Mouse (Mus musculus) T-helper 2 cell (primary cell): ENCODE measurements around the gene Zfp661.

Experiments used
- in situ Hi-C: fragments of 300-600 bp; cut with MboI, MseI; formaldehyde crosslinking; loops from one replicate; pipeline ENCODE4 v1.15.1; 2025; ENCODE audit warnings: high pct_unique_total_duplicates

Zfp661 gene

DNA sequence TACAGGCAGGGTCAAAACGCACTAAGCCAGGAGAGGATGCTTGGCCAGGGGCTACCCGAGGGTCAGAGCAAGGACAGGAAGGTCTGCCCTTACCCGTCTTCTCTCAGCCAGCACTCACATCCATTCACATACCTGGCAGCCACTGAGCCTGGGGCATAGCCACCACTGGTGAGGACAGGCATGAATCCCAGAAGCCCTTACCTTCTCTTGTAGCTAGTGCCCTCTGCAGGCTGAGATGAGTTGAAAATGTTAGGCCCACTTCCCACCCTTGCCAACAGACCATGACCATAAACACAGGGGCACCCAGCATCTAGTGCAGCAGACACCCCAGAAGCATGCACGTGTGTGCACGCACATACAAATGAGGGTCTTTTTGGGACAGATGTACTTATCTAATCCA, 35.8 kb downstream of the Zfp661 start:
- in situ Hi-C loops: no loop called here

DNA sequence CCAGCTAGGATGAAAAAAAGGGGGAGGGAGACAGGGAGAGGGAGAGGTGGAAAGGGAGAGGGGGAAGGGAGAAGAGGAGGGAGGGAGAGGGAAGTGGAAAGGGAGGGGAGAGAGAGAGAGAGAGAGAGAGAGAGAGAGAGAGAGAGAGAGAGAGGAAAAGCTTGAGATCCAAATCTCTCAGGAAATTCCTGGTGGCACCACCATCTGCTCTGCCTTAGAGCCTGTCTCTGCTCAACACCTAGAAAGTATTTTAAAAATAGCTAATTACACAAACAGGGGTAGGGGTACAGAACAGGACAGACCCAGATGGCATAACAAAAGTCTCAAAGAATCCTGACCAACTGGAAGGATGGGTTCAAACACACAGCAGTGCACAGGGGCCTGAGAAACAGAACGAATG, 36.4 kb downstream of the Zfp661 start:
- in situ Hi-C loops: no loop called here

DNA sequence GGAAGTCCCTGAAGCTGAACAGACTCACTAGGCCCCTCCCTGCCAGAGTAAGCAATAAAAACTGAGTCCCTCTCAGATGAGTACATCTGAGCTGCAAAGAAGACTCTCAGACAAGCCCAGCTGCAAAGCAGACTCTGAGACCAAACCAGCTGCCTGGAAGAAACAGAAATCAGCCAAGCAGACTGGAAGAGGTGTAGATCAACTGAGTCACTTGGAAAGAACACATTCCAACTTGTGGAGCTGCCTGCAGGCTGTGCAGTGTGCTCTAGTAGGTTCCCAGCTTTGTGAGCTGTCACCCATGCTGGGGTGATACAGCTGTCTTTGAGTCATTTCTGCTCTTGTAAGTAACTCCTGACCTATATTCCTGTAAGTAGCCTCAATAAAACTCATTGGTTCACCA, 37.2 kb downstream of the Zfp661 start:
- in situ Hi-C loops: no loop called here

DNA sequence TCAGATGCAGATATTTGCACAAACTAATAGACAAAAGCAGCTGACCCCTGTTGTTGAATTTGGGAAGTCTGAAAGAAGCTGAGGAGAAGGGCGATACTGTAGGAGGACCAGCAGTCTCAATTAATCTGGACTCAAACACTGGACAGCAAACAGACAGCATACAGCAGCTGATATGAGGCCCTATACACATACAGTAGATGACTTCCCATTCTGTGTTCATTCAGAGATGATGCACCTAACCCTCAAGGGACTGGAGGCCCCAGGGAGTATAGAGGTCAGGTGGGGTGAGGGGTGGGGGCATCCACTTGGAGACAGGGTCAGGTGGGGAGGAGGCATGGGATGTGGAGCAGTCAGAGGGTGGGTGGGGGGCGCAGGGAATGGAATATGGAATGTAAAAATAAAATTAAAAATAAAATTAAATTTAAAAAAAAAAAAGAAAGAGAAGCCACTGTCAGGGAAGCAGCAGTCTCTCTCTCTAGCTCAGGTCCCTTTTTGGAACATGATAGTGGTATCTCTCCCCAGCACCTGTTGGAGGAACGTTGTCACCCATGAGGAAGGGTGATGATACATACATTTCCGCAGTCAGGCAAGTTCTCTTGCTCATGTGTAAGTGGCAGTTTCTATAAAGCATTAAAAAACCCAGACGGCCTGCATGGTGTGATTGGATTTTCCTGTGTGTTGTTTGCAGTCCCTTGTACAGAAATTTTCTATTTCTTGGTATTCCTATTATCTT, 38.4 kb downstream of the Zfp661 start:
- in situ Hi-C loops: no loop called here

DNA sequence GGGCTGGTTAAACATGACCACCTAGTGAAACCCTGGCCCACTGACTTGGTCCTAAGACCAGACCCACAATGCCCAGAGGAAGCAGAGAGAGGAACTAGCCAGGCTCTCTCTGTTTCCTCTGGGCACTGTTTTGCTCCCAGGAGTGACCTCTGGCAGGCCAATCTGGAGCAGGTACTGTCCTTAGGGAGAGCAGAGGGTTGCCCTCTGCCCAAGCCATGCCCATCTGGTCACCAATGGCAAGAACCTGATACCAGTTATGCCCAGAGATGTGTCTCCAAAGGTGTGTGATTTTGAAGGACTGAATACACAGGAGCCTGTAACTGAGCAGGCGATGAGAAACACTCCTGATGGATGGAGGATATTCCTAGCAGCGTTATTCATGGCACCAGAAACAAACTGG, 45.2 kb downstream of the Zfp661 start:
- in situ Hi-C loops: no loop called here

DNA sequence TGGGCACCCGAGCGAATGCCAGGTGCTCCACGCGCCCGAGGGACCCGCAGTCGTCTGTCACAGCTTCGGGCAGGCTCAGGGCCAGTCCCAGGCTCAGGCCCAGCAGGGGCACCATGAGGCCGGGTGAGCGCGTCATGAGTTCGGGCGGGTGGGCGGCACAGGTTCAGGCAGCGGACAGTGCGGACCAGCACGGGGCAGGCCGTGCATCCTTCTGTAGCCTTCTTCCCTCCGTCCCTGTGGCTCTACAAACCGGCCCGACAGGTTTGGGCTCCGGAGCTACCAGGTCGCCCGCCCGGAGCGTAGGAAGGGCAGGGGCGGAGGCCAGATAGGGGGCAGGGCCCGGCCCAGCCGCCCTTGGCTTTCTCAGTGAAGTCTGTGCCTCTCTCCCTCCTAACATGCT, 45.7 kb downstream of the Zfp661 start, which contains the start of gene Prom2:
Prom2 (minus strand) TSS at position 283 of the 400 bp plus-strand sequence.
- in situ Hi-C loops: no loop called here

DNA sequence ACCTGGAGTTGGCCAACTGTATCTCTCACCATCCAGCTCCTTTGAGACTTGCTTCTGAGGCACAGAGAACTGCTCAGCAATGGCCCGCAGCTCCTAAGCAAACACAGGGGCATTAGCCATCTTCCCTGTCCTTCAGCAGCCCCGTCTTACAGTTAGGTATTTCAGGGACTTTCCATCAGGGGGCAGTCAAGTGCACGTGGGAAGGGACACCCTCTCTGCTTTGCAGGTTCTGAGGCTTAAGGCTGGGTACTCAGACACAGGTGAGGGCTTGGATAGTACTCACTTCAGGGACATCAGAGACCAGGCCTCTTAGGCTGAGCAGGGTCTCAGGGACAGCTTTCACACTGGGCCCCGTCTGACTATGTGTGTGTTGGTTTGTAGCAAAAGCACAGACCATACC, 47.4 kb downstream of the Zfp661 start:
- in situ Hi-C loops: no loop called here

DNA sequence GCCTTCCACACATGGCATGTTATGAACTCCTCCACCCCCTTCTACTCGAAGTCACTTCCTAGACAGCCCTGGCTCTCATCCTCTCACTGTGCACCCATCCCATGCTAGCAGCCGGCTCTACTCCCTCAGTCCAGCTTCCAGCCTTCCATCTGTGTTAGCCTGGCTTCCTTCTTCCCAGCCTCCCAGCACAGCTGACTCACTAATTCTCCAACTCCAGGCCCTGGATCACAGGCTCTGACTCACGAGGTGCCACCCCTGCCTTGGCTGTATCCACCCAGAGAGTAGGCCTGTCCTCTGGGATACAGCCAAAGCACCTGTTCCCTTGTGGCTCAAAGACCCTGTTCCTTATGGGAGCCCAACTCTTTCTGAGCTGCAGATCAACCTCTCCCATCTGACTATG, 49.3 kb downstream of the Zfp661 start:
- in situ Hi-C loops: no loop called here

DNA sequence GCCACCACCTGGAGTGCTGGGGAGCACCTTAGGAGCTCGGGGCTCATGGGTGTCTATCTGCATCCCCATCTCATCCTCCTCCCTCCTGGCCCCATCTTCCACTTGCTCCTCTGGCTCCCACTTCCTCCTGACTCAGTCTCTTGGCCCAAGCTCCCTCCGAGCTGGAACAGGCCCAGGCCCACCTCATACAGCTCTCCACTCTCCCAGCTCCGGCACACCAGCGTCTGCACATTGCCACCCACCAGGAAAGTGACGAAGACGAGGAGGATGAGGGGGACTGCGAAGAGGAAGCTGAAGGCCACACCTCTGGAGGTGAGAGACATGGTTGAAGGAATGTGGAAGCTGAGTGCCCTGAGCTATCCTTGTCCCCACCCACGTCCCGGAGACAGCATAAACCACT, 51.5 kb downstream of the Zfp661 start:
- in situ Hi-C loops: no loop called here

DNA sequence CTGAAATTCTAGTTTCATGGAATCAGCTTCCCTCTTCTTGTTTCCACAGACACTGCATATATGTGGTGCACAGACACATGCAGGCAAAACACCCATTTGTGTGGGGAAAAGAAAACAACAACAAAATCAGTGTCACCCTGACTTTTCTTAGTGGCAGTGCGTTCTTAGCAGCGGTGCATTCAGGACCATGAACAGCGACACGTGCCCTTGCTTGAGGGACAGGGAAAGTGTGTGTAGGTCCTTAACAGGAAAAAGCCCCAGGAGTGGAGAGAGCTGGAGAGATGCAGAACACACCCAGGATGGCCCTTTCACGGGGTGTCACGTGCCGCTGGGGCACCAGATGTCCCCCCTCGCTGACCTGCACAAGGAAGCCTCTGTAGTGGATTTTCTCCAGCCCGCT, 54.5 kb downstream of the Zfp661 start:
- in situ Hi-C loops: no loop called here

DNA sequence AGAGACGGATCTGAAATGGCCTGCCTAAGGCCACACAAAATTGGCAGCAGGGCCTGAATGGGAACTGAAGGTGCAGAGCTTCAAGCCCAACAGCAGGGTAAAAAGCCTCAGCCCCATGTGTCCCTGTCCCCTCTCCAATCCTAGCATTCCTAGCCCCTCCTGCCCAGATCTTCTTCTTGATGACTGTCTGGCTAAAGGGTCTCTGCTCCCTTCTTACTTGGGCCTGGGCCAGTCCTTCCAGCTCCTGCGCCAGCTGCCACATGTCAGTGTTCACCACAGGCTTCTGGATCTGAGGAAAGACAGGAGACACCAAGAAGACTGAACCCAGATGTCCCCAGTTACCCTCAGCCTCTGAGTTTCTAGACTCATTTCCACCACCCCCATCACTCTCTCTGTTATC, 55.3 kb downstream of the Zfp661 start:
- in situ Hi-C loops: no loop called here

DNA sequence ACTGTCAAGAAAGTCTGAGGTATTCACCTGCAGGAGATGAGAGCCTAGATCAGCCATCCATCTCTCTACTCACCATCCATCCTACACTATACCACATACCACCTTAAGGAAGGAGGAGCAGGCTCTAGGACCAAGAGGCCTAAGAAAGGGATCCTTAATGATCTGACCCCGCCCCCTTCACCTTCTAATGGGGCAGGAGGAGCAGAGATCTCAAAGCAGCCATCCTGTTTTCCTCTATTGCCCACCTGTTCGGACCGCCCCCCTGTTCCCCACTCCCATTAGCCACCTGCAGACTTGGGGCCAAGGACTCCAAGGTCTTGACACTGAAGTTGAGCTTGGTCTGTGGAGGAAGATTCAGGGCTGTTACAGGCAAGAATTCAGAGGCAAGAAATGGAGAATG, 56.5 kb downstream of the Zfp661 start:
- in situ Hi-C loops: no loop called here

DNA sequence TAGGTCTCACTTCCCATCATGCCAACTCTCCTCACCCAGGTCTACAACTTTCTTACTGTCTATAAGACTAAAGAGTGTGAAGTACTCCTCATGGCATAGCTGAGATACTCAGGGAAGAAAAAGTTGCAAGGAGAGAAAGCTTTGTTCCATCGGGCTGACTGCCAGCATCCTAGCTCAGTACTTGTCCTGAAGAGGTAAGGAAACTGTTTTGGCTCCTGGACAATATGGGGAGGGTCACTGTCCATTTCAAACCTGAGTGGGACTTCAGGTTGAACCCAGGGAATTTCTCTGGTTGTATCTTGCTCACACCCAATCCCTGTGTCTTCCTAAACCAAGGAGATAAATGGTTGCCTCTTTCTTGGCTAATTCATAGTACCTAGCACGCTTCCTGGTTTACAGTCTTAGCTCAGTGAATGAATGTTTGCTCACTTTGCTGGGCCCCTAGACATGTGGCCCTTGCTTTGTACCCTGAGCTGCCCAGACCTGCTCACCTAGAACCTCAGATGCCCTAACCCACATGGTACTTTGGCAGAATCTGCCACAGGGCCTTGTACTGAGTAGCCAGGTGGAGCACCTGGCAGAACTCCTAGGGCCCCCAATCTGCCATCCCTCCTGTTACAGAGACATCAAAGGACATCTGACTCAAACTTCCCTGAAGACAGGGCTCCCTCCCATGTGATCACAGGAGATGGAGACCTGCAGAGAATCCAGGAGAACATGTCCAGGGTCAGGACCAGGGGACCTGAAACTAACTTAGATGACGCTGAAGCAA, 61.7 kb downstream of the Zfp661 start:
- in situ Hi-C loops: no loop called here
